Mouse (Mus musculus): ENCODE data around the gene Sos1. TPM values are rescaled to one million over a fixed set of nuclear protein-coding genes. Genes with fewer than 3 reads are reported as not detected.
"Not testable (repeated sequence)": the region's sequence is repeated elsewhere in the genome, so short reads cannot be mapped to it uniquely, and the experiment has no call there.

The Sos1 gene
- total RNA-seq, 2 experiments from 2014 or later, result 32.3 to 33.8 TPM

GRCm38 (mm10) chr17:80434430-80434829 lies 45.8 kb downstream of the Sos1 start:
- no peak for DNase-seq (ENCODE audit: low spot score in 2 of 2)

DNA sequence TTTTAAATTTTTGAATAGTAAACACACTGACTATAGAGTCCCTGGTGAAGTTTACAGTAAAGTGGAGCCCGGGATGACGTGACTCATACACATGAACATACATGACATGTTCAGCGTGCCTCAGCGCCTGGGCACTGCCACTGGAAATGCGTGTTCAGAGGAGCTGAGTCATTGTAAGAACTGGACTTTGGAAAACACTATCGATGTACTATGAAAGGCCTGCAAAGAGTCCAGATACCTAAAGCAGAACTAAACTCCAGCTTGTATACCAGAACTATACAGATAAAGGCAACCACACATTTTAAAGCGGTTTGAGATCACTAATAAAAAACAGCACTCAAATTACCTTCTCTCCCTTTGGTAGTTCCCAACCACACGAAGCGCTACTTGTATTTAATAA lies 48.3 kb downstream of the Sos1 start:
- intact Hi-C loops (cut with DNase I), result no loop called here
- DNase-seq (ENCODE audit: low spot score in 2 of 2), result no peak

More at GRCm38 (mm10) chr17:80434430-80434829, 45.8 kb downstream of the Sos1 start:
- intact Hi-C loops (cut with DNase I), result no loop called here

- DNase-seq (ENCODE audit: low spot score in 2 of 2), result no peak
- intact Hi-C loops (cut with DNase I), result no loop called here
These were observed 52.3 kb downstream of the Sos1 start for GRCm38 (mm10) chr17:80427966-80428365.

DNA sequence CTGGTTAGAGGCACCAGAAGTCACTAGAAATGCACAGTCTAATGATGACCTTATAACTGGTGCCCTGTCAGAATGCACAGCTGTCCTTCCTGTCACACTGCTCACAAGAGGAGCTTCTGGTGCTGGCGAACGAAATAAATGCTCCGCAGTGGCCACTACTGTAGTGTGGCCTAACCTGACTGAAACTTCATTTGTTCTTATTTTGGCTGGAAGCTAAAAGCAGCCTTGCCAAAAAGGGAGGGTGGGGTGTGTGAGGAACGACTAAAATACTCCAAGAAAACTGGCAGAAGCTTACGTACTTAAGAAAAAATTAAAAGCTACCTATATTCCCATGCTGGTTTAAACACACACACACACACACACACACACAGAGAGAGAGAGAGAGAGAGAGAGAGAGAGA lies 53.4 kb downstream of the Sos1 start:
- intact Hi-C loops (cut with DNase I), result no loop called here
- peak; percentile 37 to 65 for DNase-seq (ENCODE audit: low spot score in 2 of 2)

GRCm38 (mm10) chr17:80426171-80426570 lies 54.1 kb downstream of the Sos1 start:
- DNase-seq (ENCODE audit: low spot score in 2 of 2), result peak; percentile 28 to 37
- intact Hi-C loops (cut with DNase I), result no loop called here

DNA sequence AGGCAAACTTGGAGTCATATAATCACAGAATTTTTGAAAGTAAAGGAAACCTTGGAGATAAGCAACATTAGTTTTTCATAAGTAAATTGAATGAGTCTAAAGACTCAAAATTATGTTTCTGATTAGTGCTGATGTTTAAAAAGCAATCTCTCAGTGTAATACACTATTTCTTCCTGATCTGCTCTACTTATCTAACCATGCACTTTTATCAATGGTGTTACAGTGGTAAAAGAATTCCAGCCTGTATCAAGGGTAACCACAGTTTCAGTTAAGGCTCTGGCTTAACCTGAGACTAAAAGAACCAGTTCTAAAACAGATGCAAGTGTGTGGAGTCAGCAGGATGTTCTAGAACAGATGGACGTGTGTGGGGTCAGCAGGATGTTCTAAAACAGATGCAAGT lies 59.3 kb downstream of the Sos1 start:
- intact Hi-C loops (cut with DNase I), result no loop called here

GRCm38 (mm10) chr17:80418572-80419210 lies 61.6 kb downstream of the Sos1 start:
- no peak for DNase-seq (ENCODE audit: low spot score in 2 of 2)
- intact Hi-C loops (cut with DNase I), result no loop called here

More for the DNA sequence above, 59.3 kb downstream of the Sos1 start:
- DNase-seq (ENCODE audit: low spot score in 2 of 2), result no peak

DNA sequence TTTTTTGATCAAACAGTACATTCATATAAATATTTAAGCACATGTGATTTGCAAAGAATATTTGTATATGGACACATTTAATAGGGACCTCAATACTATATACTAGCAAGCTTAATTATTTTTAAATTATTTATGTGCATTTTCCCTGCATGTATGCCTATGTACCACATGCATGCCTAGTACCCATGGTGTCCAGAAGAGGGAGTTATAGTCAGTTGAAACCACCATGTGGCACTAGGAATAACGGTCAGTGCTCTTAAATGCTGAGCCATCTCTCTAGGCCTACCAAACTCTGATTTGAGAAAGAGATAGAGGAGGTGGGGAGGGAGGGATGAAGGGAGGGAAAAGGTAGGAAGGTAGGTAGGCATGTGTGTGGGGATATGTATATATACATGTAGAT lies 69.1 kb downstream of the Sos1 start:
- intact Hi-C loops (cut with DNase I), result no loop called here

GRCm38 (mm10) chr17:80398243-80398642 lies 82.0 kb downstream of the Sos1 start:
- intact Hi-C loops (cut with DNase I), result no loop called here
- no peak for DNase-seq (ENCODE audit: low spot score in 2 of 2)

More for the DNA sequence above, 69.1 kb downstream of the Sos1 start:
- DNase-seq (ENCODE audit: low spot score in 2 of 2), result no peak

GRCm38 (mm10) chr17:80391423-80392403 lies 88.5 kb downstream of the Sos1 start:
- intact Hi-C loops (cut with DNase I), result no loop called here

DNA sequence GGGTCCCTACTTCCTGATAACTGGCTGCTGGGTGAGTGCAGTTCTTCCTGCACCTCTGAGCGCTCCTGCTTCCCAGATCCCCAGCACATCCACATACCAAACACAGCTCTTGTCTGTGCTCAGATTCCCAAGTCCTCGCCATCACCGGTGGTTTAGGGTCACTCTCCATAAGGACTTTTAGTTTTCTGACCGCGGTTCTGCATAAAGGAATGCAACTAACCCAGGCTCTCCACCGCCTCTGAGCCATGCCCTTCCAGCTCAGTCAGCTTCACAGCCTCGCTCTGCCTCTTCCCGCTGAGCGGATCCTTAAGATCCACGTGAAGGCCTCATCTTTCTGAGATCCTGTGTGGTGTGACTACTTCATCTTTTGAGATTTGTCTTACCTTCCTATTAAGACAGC lies 90.2 kb downstream of the Sos1 start:
- intact Hi-C loops (cut with DNase I), result no loop called here
- DNase-seq (ENCODE audit: low spot score in 2 of 2), result no peak

More at GRCm38 (mm10) chr17:80391423-80392403, 88.5 kb downstream of the Sos1 start:
- DNase-seq (ENCODE audit: low spot score in 2 of 2), result peak in 1 of 2 experiments; percentile 16

- intact Hi-C loops (cut with DNase I), result no loop called here
- DNase-seq (ENCODE audit: low spot score in 2 of 2), result no peak
These were observed 94.6 kb downstream of the Sos1 start for GRCm38 (mm10) chr17:80385671-80386070.

GRCm38 (mm10) chr17:80378386-80378785 lies 101.9 kb downstream of the Sos1 start:
- intact Hi-C loops (cut with DNase I); DNase-seq (ENCODE audit: low spot score in 2 of 2): not testable (repeated sequence)

DNA sequence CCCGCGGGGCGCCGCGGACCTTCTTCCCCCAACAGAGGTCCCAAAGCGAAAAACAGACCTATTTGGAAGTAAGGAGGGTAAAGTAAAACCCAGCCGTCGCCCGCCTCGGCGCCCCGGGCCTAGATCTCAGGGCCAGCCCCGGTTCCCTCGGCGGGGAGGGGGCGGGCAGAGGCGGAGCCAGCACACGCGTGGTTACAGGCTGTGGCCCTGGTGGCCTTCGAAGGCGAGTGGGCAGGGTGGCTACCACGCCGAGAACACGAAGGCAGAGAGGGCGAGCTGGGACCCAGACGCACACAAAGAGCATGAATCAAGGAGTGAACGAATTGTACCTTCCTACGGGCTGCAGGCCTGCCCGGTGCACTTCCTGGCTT lies 106.5 kb downstream of the Sos1 start:
- no peak for DNase-seq (ENCODE audit: low spot score in 2 of 2)
- intact Hi-C loops (cut with DNase I), result no loop called here

DNA sequence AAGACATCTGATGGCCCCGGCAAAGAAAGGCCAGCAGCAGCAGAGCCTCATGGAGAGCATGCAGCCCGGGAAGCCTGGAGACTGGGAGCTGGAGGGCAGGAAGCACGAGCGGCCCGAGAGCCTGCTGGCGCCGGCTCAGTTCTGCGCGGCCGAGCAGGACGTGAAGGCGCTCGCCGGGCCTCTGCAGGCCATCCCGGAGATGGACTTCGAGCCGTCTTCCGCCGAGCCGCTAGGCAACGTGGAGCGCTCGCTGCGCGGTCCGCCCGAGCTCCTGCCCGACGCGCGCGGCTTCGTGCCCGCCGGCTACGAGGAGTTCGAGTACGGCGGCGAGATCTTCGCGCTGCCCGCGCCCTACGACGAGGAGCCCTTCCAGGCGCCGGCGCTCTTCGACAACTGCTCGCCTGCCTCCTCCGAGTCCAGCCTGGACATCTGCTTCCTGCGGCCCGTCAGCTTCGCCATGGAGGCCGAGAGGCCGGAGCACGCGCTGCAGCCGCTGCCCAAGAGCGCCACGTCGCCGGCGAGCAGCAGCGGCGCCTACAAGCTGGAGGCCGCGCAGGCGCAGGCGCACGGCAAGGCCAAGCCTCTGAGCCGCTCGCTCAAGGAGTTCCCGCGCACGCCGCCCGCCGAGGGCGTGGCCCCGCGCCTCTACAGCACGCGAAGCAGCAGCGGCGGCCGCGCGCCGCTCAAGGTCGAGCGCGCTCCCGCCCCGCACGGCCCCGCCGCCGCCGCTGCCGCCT lies 107.1 kb downstream of the Sos1 start, which contains the start of gene Gm10190:
Gm10190 (minus strand) TSS at position 553 of the 737 bp plus-strand sequence.
- peak; percentile 90 to 91 for DNase-seq (ENCODE audit: low spot score in 2 of 2)
- intact Hi-C loops (cut with DNase I), result no loop called here

GRCm38 (mm10) chr17:80368606-80369005 lies 111.6 kb downstream of the Sos1 start:
- DNase-seq (ENCODE audit: low spot score in 2 of 2), result no peak
- intact Hi-C loops (cut with DNase I), result loop anchor here (5.0 kb wide), 1 partner anchor 76 kb away; the partner anchor contains the start of genes Dhx57 and Morn2

GRCm38 (mm10) chr17:80367276-80367675 lies 113.0 kb downstream of the Sos1 start:
- intact Hi-C loops (cut with DNase I), result loop anchor here (5.0 kb wide), 1 partner anchor 75 kb away; the partner anchor contains the start of genes Dhx57 and Morn2
- DNase-seq (ENCODE audit: low spot score in 2 of 2), result peak in 1 of 2 experiments; percentile 20

DNA sequence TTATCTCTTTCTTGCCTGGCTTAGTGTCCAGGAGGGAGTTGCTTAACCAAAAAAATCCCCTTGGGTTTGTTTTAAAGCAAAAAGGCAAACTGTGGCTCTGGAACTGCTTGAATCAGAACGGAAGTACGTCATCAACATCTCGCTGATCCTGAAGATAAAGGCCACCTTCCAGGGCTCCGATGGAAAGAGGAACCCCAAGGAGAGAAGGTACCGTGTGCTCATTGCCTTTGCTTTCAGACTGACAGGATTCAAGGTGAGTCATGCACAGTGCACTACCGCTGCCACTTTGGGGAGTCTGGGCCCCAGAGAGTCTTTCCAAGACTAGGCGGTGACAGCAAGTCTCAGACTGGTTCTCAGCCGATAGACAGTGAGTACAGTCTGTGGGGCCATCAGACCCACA lies 120.0 kb downstream of the Sos1 start:
- intact Hi-C loops (cut with DNase I), result no loop called here

DNA sequence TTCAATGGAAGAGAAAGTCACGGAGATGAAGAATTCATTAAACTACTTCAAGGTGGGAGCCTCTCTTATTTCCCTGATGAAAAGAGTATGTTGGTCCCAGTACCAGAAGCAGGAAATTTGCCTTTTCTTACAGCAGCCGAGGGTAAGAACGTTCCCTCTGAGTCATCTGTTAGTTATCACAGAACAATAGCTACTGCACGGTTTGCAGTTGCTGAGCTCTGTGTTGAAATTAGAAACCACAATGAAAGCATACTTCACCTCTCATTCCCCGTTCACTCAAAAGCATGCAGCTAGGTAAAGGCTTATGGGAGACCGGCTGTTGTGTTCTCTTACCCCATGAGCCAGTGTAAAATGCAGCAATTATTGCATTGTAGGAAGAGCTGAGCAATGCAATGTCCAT lies 133.0 kb downstream of the Sos1 start:
- no peak for DNase-seq (ENCODE audit: low spot score in 2 of 2)
- intact Hi-C loops (cut with DNase I), result no loop called here

More for the DNA sequence above, 120.0 kb downstream of the Sos1 start:
- DNase-seq (ENCODE audit: low spot score in 2 of 2), result no peak
